Mouse (Mus musculus) embryonic facial prominence, embryonic 14.5 days (tissue): ENCODE results near the gene 2200002J24Rik. TPM values are rescaled to one million over a fixed set of nuclear protein-coding genes. Genes with fewer than 3 reads are reported as not detected.

Source experiments
- ATAC-seq: fragments of 200-750 bp; cut with Nextera tagmentation; 2 replicates; pipeline ENCODE4 v1.8.0; 2017; ENCODE audit warnings: low read depth, moderate number of reproducible peaks, moderate TSS enrichment
- DNase-seq: peaks from one replicate; pipeline ENCODE4 v3.0.0-alpha.2; 2015; ENCODE audit warnings: low spot score
- H3K27ac ChIP-seq: fragments of 300-500 bp; sonication (generic); replicated peaks from 2 replicates; pipeline ENCODE4 v1.5.1; 2014; ENCODE audit warnings: low read depth, mild to moderate bottlenecking, low read length, moderate library complexity
- H3K27me3 ChIP-seq: fragments of 300-500 bp; sonication (generic); replicated peaks from 2 replicates; pipeline ENCODE4 v1.6.1; 2014; ENCODE audit warnings: low read length; ENCODE audit not compliant: control insufficient read depth, insufficient read depth
- H3K36me3 ChIP-seq: fragments of 300-500 bp; sonication (generic); 2 replicates; pipeline ENCODE4 v1.6.1; 2014; ENCODE audit warnings: low read length, mixed read lengths; ENCODE audit not compliant: control insufficient read depth, insufficient read depth
- H3K4me1 ChIP-seq: fragments of 300-500 bp; sonication (generic); 2 replicates; pipeline ENCODE4 v1.6.1; 2014; ENCODE audit warnings: antibody characterized with exemption, low read length; ENCODE audit not compliant: control insufficient read depth, insufficient read depth
- H3K4me2 ChIP-seq: fragments of 300-500 bp; sonication (generic); 2 replicates; pipeline ENCODE4 v1.6.1; 2014; ENCODE audit warnings: low read depth, mild to moderate bottlenecking, low read length, moderate library complexity, mixed read lengths
- H3K4me3 ChIP-seq: fragments of 300-500 bp; sonication (generic); 2 replicates; pipeline ENCODE4 v1.5.1; 2014; ENCODE audit warnings: low read depth, mild to moderate bottlenecking, low read length
- H3K9ac ChIP-seq: fragments of 300-500 bp; sonication (generic); 2 replicates; pipeline ENCODE4 v1.6.1; 2014; ENCODE audit warnings: low read depth, mild to moderate bottlenecking, low read length, moderate library complexity, mixed read lengths
- H3K9me3 ChIP-seq: fragments of 300-500 bp; sonication (generic); 2 replicates; pipeline ENCODE4 v1.6.1; 2016; ENCODE audit warnings: low read length; ENCODE audit not compliant: control insufficient read depth
- WGBS: fragments of 180-500 bp; shearing (Covaris S2); extraction: QIAGEN DNeasy Blood & Tissue Kit; methylation state at CpG from one replicate; pipeline ENCODE4 v1.1.7; 2014; 5-methylcytosine and 5-hydroxymethylcytosine counted together
- polyA plus RNA-seq: library from polyadenylated mRNA; unstranded; fragments of >200 nt; fragmentation: Nextera tagmentation; extraction: Ambion mirVana; gene quantifications from 2 replicates; pipeline ENCODE4 v1.2.1, GENCODE M21; 2014

Gene 2200002J24Rik
- polyA plus RNA-seq, 1 experiment from 2014 or later = 0.46 TPM

- no peak overlapping the region for H3K4me2 ChIP-seq
- no peak for DNase-seq
- H3K9me3 ChIP-seq = no peaks in the 10 kb centered on the region
- H3K27ac ChIP-seq = no peak overlapping the region
- 48% methylated on average over 5 of the region's 5 CpGs for WGBS
- peaks cover 5% of the 10 kb centered on the region; the same call in 1 of the 2 replicates for H3K27me3 ChIP-seq
- ATAC-seq = no peak
- H3K4me1 ChIP-seq = no peaks in the 10 kb centered on the region
- H3K4me3 ChIP-seq = no peak overlapping the region
- no peaks in the 10 kb centered on the region for H3K36me3 ChIP-seq
- H3K9ac ChIP-seq = no peak overlapping the region
Measured at GRCm38 (mm10) chr7:30681897-30682296, 16.8 kb upstream of the 2200002J24Rik start.

- 68% methylated on average over 2 of the region's 2 CpGs for WGBS
- no peaks in the 10 kb centered on the region for H3K9me3 ChIP-seq
Measured at GRCm38 (mm10) chr7:30683425-30683824, 15.3 kb upstream of the 2200002J24Rik start.

GRCm38 (mm10) chr7:30688325-30688724 is 10.4 kb upstream of the 2200002J24Rik start:
- Histone ChIP-seq H3K27me3 (peaks cover 15% of the 10 kb centered on the region), H3K9me3 (no peaks in the 10 kb centered on the region), H3K4me3 (no peak overlapping the region), H3K27ac (no peak overlapping the region), H3K36me3 (no peaks in the 10 kb centered on the region), H3K4me1 (no peaks in the 10 kb centered on the region), H3K9ac (no peak overlapping the region), H3K4me2 (no peak overlapping the region)
- DNase-seq = no peak
- WGBS = 63% methylated on average over 6 of the region's 6 CpGs
- no peak for ATAC-seq

More at GRCm38 (mm10) chr7:30683425-30683824, 15.3 kb upstream of the 2200002J24Rik start:
- no peaks in the 10 kb centered on the region for H3K36me3 ChIP-seq
- H3K4me2 ChIP-seq = no peak overlapping the region
- H3K27me3 ChIP-seq = peaks cover 15% of the 10 kb centered on the region
- H3K9ac ChIP-seq = no peak overlapping the region
- H3K4me3 ChIP-seq = no peak overlapping the region
- no peak overlapping the region for H3K27ac ChIP-seq
- DNase-seq (no peak), ATAC-seq (no peak)
- no peaks in the 10 kb centered on the region for H3K4me1 ChIP-seq

GRCm38 (mm10) chr7:30698101-30698500 is 625 bp upstream of the 2200002J24Rik start:
- 58% methylated on average over 5 of the region's 5 CpGs for WGBS
- Histone ChIP-seq H3K27me3 (no peaks in the 10 kb centered on the region), H3K36me3 (no peaks in the 10 kb centered on the region), H3K4me2 (no peak overlapping the region), H3K9me3 (no peaks in the 10 kb centered on the region), H3K9ac (no peak overlapping the region), H3K4me3 (no peak overlapping the region), H3K27ac (no peak overlapping the region), H3K4me1 (peaks cover 3% of the 10 kb centered on the region; the same call in 1 of the 2 replicates)
- DNase-seq (no peak), ATAC-seq (no peak)

GRCm38 (mm10) chr7:30706214-30706882 is 7.6 kb downstream of the 2200002J24Rik start:
- Histone ChIP-seq H3K4me2 (no peak overlapping the region), H3K9ac (no peak overlapping the region), H3K9me3 (no peaks in the 10 kb centered on the region), H3K36me3 (no peaks in the 10 kb centered on the region), H3K27me3 (no peaks in the 10 kb centered on the region), H3K27ac (no peak overlapping the region), H3K4me1 (no peaks in the 10 kb centered on the region), H3K4me3 (no peak overlapping the region)
- ATAC-seq (no peak), DNase-seq (no peak)
- WGBS = 73% methylated on average over 8 of the region's 8 CpGs

GRCm38 (mm10) chr7:30707441-30707840 is 8.7 kb downstream of the 2200002J24Rik start:
- 88% methylated on average over 1 of the region's 1 CpGs for WGBS
- DNase-seq = no peak
- Histone ChIP-seq H3K27ac (no peak overlapping the region), H3K4me1 (no peaks in the 10 kb centered on the region), H3K4me3 (no peak overlapping the region), H3K36me3 (no peaks in the 10 kb centered on the region), H3K9me3 (no peaks in the 10 kb centered on the region), H3K9ac (no peak overlapping the region), H3K4me2 (no peak overlapping the region), H3K27me3 (no peaks in the 10 kb centered on the region)
- no peak for ATAC-seq

GRCm38 (mm10) chr7:30711942-30712341 is 13.2 kb downstream of the 2200002J24Rik start, which contains the start of gene Atp4a:
Gene Atp4a, plus strand, starts transcription at chr7:30712209.
- Histone ChIP-seq H3K27me3 (peaks cover 9% of the 10 kb centered on the region), H3K9me3 (no peaks in the 10 kb centered on the region), H3K4me1 (no peaks in the 10 kb centered on the region), H3K36me3 (no peaks in the 10 kb centered on the region), H3K9ac (no peak within 1 kb of the TSS), H3K4me2 (no peak within 1 kb of the TSS), H3K4me3 (no peak within 1 kb of the TSS), H3K27ac (no peak within 1 kb of the TSS)
- DNase-seq (no peak), ATAC-seq (no peak)
- WGBS = 80% methylated on average over 3 of the region's 3 CpGs

- no peaks in the 10 kb centered on the region for H3K36me3 ChIP-seq
- DNase-seq (peak; percentile 95), ATAC-seq (peak; percentile 96)
- H3K27ac ChIP-seq = no peak overlapping the region
- peak overlapping the region; percentile 37 for H3K4me3 ChIP-seq
- WGBS = 2% methylated on average over 42 of the region's 43 CpGs
- peaks cover 5% of the 10 kb centered on the region; the same call in 1 of the 2 replicates for H3K4me1 ChIP-seq
- peaks cover 19% of the 10 kb centered on the region for H3K27me3 ChIP-seq
- H3K9me3 ChIP-seq = no peaks in the 10 kb centered on the region
- H3K4me2 ChIP-seq = peak overlapping the region; percentile 63
- 0 out of 2 replicates have a peak overlapping the region, but pooled peaks have one; percentile 14 for H3K9ac ChIP-seq
Measured at GRCm38 (mm10) chr7:30717006-30717715, 18.4 kb downstream of the 2200002J24Rik start.
